Mouse (Mus musculus) cerebellum, adult 2 months (tissue): ENCODE data around the gene R3hdm2.
A peak's percentile ranks its signal among the peaks of the same experiment; 100 is the strongest.

ENCODE experiments used
- CTCF ChIP-seq: fragments of 200-500 bp; IDR thresholded peaks from 2 replicates; pipeline ENCODE4 v1.5.1; 2011; ENCODE audit warnings: low read depth, mild to moderate bottlenecking, control low read depth, low read length, moderate library complexity, borderline replicate concordance; ENCODE audit not compliant: insufficient read depth
- POLR2A ChIP-seq: fragments of 200-500 bp; IDR thresholded peaks from 2 replicates; pipeline ENCODE4 v1.6.1; 2011; ENCODE audit warnings: low read length, control low read depth, borderline replicate concordance; ENCODE audit not compliant: insufficient read depth

DNA sequence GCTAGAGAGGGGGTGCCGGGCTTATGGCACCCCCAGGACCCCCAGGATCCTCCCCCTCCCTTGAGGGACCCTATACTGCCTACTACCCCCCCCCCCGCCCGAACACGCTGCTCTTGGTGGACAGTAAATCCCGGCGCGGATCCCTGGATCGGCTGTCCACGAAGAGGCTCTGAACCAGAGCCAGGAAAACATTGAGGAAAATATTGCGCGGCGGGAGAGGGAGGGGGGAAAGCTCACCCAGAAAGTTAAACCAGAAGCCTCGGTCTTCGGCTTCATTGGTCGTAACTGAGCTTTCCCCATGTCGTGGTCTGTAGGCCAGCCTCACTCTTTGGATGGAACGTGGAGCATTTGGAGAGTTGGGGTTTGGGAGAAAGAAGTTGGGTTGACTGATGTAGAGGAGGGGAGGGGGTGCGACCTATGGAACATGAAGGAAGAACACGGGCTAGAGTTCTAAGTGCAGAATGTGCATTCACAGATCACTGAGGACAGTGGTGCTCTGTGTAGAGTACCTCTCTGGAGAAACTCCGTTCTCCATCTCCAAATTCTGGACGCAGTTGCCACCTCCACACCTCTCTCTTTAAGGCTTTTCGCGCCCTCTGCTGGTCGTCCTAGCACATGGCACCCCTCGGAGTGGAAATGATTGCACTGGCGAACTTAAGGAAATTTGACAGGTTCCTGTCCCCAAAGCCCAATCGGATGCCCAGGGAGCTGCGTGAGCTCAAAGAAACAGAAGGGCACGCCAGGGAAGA, 38.1 kb upstream of the R3hdm2 start, which contains the start of gene Gli1:
- peak; percentile 86 for TF ChIP-seq CTCF
- no peak for TF ChIP-seq POLR2A
